Mouse (Mus musculus): Measurements from ENCODE around the gene Ccnjl.

DNA sequence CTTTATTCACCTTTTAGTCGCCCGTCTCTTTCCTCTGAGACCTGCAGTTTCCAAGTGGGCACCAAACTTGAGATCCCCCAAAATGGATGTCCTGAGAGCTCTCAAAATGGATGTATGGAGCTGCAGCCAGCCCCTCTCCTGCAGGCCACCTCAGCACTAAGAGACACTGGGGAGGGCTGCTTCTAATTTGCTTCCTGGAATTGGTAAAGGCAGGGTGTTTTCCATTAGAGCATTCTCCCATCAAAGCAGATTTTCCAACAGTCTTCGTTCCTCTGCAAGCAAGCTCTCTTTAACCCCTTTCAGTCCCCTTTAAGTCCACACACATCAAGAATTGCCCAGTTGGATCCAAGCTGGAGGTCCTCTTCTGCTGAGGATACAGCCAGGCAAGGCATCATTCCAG is 49.2 kb upstream of the Ccnjl start:
- TF ChIP-seq POLR2A (IDR thresholded peaks at IDR 0.05; ENCODE audit: borderline replicate concordance, control insufficient read depth, low read depth, low read length) = no peak
- no peak for TF ChIP-seq CTCF (IDR thresholded peaks at IDR 0.05; ENCODE audit: control insufficient read depth, insufficient read depth, low read length)
